Mouse (Mus musculus) frontal cortex, postnatal 36 days (tissue): ENCODE results near the gene Mlxip.

Source experiments
- DNase-seq, 2 experiments: peaks; one replicate each; pipeline ENCODE4 v3.0.0; 2022; ENCODE audit warnings: low spot score in 2 of 2

Gene Mlxip

DNA sequence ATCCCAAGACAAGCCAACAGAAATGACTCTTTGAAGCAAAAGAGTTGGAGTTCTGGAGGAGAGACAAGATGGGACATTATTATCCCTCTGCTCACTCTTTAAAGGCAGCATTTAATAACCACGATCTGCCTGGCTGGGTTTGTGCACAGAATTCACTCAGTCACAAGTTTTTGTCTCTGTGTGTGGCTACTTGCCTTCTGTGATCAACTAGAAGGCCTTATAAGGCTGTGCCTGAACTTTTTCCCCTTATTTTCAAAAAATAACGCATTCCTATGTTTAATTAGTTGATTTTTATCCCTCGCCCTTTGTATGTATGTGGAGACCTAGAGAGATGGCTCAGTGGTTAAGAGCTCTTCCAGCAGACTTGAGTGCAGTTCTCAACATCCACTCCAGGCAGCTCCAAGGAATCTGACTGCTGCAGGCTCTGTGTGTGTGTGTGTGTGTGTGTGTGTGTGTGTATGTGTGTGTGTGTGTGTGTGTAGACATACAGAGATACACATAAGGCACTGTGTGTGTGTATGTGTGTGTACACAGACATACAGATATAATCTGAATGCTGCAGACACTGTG, 37.8 kb downstream of the Mlxip start:
- no peak for DNase-seq

DNA sequence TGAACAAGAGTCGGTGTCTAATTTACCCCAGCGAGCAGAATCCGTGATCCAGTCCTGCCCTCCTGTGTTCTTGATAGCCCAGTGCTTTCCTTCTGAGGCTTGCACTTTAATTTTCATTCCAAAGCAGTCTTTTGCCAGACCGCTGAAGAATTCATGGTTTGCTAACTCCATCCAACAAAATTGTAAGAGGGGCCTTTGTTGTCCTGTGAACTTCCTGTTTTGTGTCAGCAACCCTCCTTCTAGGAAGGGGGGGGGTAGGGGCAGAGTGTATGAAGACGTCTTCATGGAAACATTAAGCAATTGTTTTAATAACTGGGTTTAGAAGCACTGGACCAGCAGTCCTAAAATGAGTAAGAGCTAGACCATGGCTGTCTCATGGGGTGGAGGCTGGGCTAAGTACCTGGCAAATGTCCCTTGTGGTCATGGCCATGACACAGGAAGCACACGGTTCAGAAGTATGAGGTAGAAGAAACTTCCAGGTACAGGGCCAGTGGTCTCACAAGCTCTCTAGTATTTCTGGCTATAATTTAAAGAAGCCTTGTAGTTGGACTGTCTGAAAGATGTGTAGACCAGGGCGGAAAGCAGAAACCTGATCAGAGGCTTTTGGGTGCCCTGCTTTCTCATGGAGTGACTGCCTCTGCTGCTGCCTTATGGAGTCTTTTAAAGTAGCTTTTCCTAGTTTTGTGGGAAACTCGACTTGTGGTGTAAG, 41.6 kb downstream of the Mlxip start:
- no peak for DNase-seq

DNA sequence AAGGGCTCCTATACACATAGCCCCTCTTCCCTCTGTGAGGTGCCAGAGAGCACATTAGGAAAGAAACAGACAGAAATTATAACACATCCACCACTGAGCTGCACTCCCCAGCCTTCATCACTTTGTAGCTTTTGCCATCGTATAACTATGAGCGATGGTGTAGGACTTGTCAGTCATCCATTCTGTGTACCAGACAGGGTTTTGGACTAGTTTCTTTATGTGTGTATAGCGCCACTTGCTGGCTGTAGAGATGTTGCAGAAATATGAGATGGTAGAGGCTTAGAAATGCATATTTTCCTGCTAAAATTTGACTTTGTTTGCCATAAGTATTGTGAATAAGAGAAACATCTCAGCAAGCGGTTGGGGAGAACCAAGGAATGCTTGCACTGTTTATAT, 42.2 kb downstream of the Mlxip start:
- peak; percentile 42 to 74 for DNase-seq

DNA sequence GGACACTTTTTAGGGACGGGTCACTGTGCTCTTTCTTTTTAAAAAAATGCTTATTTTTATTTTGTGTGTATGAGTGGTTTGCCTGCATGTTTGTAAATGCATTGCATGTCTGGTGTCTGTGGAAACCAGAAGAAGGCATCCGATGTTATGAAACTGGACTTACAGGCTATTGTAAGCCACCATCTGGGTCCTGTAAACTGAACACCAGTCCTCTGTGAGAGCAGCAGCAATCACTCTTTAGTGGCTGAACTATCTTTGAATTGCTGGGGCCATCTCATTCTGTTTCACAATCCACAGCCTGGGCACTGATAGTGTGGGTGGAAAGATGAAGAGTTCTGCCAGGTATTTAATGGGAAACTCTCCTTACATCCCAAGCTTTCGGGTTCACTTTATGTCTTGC, 43.8 kb downstream of the Mlxip start:
- DNase-seq: no peak

DNA sequence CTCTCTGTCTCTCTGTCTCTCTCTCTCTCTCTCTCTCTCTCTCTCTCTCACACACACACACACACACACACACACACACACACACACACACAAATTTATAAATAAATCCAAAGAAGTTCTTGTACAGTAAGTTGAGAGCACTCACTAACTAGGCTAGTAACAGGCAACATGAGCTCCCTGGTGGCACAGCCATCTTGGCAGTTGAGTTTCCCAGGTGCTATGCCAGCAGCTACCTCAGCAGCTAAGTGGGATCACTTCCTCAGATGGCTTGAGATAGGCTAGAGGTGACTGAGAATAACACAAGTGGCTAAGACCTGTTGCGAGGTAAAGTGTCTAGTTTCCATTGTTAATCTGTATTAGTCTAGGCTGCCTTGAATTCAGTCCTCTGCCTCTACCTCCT, 44.7 kb downstream of the Mlxip start:
- DNase-seq: no peak

DNA sequence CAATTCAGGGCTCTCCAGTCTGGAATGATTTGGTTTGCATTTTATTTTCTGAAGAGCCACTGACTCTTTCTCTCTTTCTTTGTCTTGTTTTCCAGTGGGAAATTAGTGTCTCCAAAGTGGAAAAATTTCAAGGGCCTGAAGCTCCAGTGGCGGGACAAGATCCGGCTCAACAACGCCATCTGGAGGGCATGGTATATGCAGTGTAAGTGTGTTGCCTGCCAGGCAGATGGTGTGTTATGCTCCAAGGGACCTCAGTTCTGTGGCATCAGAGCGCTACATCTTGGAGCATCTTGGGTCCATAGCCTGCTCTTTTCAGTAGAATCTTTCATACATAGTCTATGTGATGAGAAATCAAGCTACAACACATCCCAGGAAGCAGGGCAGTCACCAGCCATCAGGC, 45.3 kb downstream of the Mlxip start:
- DNase-seq: no peak

DNA sequence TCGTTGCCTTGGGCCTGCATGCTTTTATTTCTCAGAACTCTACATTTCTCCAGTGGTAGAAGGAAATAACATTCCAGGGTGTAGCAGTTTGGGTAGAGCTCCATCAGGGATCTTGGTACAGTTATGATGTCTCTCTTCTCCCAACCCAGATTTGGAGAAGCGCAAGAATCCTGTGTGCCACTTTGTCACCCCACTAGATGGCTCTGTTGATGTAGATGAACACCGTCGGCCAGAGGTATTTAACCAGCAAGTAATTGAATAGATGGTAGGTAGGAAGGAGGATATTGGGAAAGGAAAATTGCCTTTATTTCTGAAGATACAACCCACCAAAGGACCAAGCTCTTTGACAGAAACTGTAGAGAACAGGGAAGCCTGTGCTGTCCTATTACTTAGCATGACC, 46.1 kb downstream of the Mlxip start:
- peak in 1 of 2 experiments; percentile 43 for DNase-seq

DNA sequence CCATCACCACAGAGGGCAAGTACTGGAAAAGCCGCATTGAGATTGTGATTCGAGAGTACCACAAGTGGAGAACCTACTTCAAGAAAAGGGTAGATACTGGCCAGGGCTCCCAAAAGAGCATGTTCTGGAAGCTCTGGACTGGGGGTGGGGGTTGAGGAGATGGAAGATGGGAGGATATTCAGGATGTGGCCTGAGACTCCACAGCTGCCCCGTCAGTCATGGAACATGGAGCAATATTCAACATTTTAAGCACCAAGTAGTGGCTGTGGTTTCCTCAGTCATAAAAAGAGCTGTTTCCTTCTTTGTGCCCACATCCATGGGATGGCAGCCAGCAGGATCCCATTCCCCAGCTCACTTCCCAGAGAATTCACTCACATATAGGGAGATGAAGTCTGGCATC, 47.7 kb downstream of the Mlxip start:
- no peak for DNase-seq

DNA sequence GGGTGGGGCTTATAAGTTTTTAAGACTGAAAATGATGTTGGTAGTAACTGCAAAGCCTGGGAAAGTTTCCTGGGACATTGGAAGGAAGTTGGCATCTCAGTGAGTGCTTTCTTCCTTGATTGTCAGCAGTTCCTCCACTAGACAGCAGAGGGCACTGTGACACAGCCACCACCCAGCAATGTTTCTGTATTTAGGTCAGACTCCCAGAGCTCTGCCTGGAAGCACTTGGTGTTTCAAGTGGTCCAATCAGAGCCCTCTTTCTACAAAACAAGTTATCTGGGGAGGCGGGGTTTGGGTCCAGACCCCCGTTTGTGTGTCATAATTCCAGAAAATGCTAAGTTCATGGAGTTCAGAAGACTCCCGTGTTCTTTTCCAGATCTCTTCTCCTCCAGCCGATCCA, 49.5 kb downstream of the Mlxip start:
- peak; percentile 70 to 85 for DNase-seq

DNA sequence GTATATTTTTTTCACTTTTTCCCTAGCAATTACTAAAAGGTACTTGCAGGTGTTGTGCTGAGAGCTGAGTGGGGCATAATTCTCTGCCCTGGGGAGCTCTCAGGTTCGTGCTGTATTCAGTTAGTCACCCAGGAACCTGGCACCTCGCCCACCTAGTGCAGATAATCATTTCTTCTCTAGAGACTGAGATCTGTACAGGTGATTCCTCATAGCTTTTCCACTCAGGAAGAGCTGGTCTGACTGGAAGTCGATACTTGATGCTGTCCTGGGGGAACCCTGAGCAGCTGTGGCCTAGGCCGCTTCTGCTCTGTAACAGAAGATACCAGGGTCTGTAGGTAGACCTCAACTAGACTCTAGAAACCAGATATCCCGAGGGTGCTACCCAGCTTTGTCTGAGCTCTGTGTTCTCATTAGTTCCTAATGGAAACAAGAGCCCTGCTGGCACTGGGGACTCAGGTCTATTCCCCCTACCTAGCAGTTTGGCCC, 50.3 kb downstream of the Mlxip start:
- no peak for DNase-seq

DNA sequence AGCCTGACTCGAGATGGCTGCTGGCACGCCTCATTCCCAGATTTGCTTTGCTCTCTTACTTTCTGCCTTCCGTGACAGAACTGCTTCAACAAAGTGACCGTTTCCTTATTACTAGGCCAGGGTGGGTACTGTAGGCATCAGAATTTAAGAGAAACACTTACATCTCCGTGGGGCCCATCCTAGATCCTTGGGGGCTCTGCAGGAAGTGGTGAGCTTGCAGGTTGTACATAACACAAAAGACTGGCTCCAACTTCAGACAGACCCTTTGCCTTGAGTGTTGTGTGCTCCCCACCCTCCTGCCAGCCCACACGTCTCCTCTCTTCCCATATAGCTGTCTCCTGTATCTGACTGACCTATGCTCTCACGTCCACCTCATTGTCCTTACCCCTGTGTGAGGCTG, 57.3 kb downstream of the Mlxip start:
- DNase-seq: no peak

DNA sequence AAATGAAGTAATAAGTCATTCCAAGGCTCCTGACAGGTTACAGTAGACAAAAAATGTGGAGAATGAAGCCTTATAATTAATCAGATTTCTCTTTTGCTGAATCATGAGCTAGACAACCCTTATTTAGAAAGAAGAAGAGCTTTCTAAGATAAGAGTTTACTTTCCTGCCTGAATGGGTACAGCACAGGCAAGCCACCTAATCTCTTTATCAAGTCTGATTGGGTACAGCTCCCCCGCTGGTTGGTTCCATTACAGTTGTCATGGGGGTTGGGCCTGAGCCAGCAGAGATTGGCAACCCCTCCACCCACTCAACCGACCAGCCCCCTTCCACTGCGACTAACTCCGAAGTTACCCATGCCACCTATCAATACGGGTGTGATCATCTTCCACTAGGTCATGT, 66.8 kb downstream of the Mlxip start:
- DNase-seq: no peak

DNA sequence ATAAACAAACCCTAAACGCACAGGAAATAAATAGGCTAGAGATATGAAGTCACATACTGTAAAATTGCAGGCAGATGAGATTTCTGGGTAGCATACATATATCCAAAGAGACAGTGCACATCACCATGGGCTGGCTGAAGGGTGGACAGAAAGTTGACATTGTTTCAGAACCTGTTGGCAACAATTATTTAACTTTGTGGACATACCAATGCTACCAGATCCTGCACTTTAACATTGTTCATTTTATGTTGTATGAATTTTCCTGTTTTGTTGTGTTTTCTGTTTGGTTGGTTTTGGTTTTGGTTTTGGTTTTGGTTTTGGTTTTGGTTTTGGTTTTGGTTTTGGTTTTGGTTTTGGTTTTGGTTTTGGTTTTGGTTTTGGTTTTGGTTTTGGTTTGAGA, 70.0 kb downstream of the Mlxip start:
- DNase-seq: no peak

DNA sequence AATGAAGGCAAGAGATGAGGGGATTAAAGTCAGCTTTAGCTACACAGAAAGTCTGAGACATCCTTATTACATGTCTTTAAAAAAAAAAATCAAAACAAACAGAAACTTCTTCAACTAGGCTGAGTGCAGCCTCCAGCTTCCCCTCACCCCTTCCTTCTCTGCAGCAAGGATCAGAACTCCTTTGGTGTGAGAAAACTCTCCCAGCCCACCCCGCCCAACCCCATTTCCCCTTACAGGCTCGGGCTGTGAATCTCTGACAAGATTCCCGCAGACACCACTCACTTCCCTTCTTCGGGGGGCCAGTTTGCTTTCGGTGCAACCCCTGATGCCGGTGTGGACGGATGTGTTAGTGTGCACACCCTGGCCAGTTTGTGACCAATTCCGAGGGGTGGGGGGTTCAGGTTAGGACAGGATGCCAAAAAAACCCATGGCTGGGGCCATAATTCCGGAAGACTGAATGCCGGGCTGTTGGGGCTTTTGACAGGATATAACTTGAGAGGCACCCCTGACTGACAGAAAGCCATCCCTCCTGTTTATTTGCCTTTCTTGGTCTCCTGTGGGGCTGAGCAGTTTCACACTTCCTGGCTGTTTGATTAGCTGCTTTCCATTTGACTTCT, 76.3 kb downstream of the Mlxip start:
- DNase-seq: no peak

DNA sequence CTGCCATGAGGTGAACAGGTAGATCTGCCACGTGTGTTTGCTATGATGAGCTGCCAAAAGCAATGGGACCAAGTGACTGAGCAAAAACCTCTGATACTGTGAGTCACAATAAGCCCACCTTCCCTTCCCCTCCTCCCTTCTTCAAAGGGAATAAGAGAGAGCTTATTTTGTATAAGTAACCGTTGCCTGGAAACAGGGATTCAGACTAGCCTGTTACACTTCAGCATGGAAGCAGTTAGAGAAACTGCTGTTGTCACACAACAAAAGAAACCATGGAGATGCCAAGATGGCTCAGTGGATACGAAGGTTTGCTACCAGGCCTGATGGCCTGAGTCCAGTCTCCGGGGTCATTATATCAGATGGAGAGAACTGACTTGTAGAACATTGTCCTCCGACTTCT, 79.2 kb downstream of the Mlxip start:
- no peak for DNase-seq

DNA sequence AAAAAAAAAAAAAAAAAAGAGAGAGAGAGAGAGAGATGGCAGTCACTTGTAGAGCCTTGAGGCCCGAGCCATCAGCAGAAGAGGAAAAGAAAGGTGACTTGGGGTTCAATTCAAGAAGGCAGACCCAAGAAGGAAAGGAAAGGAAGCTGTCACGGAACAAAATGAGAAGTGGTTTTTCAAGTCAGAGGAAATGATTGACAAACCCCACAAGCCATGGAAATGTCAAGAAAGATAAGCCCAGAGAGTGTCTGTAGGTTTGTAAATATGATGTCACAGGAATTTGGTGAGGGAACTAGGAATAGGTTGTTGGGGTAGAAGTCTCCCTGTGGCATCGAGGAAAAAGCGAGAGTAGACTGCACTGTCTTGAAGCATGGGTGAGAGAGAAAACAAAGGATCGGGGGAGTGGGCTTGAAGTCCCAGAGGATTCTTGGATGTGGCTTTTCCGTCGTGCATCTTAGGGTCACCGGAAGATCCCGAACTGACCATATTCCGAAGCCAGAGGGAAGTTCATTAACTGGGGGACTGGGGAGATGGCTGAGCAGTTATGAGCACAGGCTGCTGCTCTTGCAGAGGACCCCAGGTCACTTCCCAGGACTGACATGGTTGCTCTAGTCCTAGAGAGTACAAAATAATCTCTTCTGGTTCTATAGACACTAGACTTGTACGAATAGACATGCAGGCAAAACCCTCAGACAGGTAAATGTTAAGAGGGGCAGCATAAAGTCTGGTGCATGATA, 93.2 kb downstream of the Mlxip start:
- no peak for DNase-seq

DNA sequence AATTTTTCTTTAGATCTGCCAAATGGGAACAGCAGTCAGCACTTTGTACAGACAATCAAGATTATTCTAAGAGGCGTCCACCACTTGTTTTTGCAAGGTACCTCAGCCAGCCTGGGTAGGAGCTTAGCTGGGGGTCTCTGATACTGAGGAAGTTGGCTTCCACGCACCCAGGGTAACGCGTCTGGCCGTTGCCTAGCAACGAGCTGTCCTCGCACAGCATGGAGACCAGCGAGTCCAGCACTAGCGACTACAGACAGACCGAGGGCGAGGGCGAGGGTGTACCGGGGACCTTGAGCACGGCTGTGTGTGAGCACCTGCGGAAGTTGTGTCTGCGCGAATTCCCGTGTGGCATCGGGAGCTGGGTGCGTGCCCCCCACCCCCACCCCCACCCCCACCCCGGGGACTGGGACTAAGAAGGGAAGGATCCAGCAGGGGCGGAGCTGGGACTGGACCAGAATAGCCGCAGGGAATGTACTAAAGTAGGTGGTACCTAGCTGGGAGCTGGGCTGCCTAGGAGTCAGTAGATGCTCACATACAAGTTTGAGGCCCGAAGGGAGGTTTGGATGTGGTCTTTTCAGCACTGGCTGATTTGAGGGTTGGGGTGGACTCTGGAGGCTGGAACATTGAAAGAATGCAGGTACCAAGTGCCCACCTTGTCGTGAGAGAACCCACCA, 94.7 kb downstream of the Mlxip start, which contains the start of the genes Lrrc43 and Il31:
Lrrc43 (plus strand) TSS at position 194 of the 674 bp plus-strand sequence.
Il31 (minus strand) TSS at position 378 of the 674 bp plus-strand sequence.
- DNase-seq: no peak

DNA sequence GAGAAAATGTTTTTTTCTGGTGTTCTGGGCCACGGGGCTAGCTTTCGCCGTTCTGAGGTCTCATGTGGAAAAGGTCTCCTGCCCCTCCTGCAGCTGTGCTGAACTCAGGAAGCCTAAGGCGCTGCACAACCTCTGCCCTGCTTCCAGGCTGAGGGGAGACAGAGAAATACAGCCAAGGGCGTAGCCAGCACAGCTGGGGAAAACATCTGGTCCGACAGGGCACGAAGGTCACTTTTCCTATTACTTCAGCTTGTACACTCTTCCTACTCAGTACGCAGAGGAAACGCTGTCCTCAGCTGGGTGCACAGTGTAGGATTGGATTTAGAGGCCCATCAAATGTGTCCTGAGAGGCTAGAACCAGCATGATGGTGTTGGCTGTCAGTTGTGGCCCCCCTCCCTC, 95.3 kb downstream of the Mlxip start:
- no peak for DNase-seq

DNA sequence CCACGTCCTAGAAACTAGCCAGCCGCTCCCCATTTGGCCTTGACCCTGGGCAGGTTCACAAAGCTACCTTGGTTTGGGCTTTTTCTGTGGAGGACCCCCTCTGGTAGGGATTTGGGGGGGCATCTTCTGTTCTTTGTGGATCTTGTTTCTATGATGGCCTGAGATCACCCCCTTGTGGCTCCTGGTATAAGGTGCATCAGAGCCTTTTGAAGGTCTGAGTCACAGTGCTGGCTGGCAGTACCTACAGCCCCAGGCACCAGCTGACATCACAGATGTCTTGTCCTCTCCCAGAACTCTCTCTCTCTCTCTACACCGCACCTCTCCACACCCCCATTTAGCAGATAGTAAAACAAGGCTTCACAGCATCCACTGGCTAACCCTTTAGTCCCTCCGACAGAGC, 105.1 kb downstream of the Mlxip start:
- peak in 1 of 2 experiments; percentile 63 for DNase-seq

DNA sequence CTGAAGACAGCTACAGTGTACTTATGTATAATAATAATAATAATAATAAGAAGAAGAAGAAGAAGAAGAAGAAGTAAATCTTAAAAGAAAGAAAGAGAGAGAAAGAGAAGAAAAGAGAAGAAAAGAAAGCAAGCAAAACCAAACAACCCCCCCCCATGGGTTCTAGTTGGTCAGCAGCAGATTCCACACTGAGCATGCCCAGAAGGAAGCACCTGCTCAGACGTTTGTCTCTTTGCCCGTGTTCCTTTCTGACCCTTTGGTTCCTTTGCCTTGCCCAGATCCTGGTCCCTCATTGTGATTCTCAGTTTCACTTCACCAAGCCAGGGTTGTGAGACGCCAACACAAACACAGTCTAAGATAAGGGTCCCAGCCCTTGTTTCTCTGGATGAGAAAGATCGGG, 107.4 kb downstream of the Mlxip start:
- no peak for DNase-seq
